Mouse (Mus musculus) brain, embryonic 14.5 days (tissue): ENCODE measurements around the gene Plk2. TPM values are rescaled to one million over a fixed set of nuclear protein-coding genes. Genes with fewer than 3 reads are reported as not detected.

Source experiments
- DNase-seq: peaks from one replicate; pipeline ENCODE4 v3.0.0-alpha.2; 2011; ENCODE audit warnings: low read depth
- CTCF ChIP-seq: fragments of 200-500 bp; IDR thresholded peaks from 2 replicates; pipeline ENCODE4 v1.5.1; 2012; ENCODE audit warnings: inconsistent platforms, mild to moderate bottlenecking, moderate library complexity, borderline replicate concordance; ENCODE audit not compliant: insufficient read depth, insufficient read length; ENCODE audit errors: extremely low read depth
- POLR2A ChIP-seq: fragments of 200-500 bp; IDR thresholded peaks from 2 replicates; pipeline ENCODE4 v1.6.1; 2012; ENCODE audit warnings: mild to moderate bottlenecking, inconsistent platforms, borderline replicate concordance; ENCODE audit not compliant: poor library complexity, insufficient read depth, insufficient read length, severe bottlenecking; ENCODE audit errors: extremely low read depth
- polyA plus RNA-seq: library from polyadenylated mRNA; depleted of rRNA; stranded (reverse); fragments of >200 nt; gene quantifications from 2 replicates; pipeline ENCODE4 v1.2.3, GENCODE M21; 2012; rRNA removed

The Plk2 gene
- polyA plus RNA-seq, 1 experiment = 73.6 TPM

- peak; percentile 29 for DNase-seq
- TF ChIP-seq POLR2A (no peak), CTCF (no peak)
Observed at GRCm38 (mm10) chr13:110444894-110445293, 50.0 kb downstream of the Plk2 start.

DNA sequence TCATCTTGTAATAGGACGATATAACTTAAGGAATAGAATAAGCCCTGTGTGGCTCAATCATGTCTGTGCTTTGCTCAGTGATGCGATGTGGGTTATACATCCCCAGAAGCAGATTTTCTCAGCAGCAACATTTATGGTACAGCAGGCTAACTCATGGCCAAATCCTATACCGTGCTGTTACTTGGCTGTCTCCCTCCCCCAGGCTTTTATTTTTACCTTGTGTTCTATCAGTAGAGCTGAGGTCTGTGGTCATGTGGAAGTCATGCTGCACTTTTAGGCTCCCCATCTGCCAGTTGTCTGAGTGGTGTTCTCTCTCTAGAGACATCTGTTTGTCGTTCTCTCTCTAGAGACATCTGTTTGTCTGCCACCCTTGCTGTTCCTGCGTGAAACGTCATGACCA, 51.6 kb downstream of the Plk2 start:
- DNase-seq = no peak

DNA sequence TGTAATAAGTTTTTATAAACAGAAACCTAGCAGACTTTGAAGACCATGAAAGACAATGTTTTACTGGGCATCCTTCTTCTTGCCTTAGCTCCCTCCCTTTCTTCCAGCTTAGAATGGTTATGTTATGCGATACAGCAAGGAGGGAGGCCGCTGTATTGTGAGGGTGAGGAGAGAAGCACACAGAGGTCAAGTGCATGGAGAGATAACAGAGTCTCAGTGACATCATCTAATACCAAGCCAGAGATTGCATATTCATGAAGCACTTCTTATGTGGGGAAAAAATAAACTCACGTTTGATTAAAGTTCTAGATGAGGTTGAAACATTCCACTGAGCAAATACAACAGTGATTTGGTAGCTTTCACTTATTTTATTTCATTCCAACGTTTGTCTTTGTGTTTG, 55.2 kb downstream of the Plk2 start:
- no peak for TF ChIP-seq CTCF
- TF ChIP-seq POLR2A = no peak
- DNase-seq = no peak

More for the DNA sequence above, 51.6 kb downstream of the Plk2 start:
- no peak for TF ChIP-seq POLR2A
- no peak for TF ChIP-seq CTCF

Other genes with a start within 250 kb of the Plk2 start
- 43.4 and 89.6 TPM in 2 replicates for gene Rab3c, start 114.0 kb upstream of the Plk2 start, polyA plus RNA-seq
- 0.06 and 0.08 TPM in 2 replicates for gene Gapt, start 37.8 kb upstream of the Plk2 start, polyA plus RNA-seq